Mouse (Mus musculus): Measurements from ENCODE around the gene Zfp335.

Zfp335 gene

DNA sequence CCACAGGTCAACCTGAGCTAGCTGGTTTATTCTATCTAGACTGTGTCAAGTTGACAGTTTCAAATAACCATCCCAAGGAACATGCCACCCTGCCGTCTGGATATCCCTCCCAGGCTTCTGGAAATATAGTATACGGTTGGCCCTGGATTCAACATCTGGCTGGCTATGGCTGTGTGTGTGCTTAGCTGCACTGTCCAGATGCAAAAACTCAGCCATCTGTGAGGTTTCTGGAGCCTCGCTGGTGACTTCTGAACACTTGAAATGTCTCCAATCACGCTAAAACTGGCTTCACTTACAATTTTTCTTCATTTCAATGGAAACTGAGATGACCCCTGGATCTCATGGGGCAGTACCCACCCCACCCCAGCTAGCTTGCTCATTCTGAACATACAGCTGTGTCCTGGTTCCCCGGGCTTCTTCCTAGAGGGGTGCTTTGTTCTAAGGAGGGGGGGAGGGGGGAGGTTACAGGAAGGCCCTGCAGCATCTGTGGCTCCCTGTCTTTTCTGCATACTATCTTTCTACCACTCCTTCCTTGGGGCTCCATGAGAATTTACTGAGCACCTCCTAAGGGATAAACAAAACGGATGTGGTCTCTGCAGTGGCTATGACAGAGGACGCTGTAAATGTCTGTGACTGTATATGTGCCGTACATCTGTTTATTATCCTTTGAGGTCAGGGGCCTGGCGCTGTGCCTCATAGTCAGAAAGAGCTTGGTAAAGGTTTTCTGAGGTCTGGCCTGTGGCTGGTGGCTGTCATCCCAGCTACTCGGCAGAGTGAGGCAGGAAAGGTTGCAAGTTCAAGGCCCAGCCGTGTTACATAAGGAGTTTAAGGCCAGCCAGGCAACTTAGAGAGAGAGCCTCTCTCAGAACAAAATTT lies 19.4 kb upstream of the Zfp335 start:
- DNase-seq (ENCODE audit: low read depth in 1 of 2, low spot score in 2 of 2): no peak

DNA sequence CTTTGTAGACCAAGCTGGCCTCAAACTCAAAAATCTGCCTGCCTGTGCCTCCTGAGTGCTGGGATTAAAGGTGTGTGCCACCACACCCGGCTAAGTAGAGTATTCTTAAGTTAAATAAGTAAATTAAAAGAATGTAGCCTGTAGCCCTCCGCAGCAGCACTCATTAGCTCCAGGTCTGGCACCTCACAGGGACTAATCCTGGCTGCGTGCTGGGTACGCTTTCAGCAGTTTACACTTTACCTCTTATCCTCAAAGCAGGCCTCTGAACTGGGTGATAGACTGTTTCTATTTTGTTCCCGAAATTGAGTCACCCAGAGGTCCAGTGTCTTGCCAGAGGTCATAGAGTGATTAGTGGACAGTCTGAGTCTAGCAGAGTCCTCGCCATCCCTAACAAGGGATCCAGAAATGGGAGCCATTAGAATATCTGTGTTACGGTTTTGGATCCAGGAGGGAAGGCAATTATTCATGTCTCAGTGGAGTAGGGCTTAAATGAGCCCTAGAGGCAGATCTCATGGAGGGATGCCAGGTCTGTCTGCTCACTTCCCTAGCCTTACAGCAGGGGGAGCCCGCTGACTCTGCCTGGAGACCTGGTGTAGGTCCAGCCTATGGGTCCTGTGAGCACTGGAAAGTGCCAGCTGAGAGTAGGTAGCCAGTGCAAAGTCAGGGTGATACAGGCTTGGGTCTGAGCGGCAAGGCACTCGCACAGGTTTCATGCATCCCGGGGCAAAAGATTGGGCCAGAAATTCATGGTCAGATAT lies 12.7 kb upstream of the Zfp335 start:
- peak in 1 of 2 experiments; percentile 70 for DNase-seq (ENCODE audit: low read depth in 1 of 2, low spot score in 2 of 2)

DNA sequence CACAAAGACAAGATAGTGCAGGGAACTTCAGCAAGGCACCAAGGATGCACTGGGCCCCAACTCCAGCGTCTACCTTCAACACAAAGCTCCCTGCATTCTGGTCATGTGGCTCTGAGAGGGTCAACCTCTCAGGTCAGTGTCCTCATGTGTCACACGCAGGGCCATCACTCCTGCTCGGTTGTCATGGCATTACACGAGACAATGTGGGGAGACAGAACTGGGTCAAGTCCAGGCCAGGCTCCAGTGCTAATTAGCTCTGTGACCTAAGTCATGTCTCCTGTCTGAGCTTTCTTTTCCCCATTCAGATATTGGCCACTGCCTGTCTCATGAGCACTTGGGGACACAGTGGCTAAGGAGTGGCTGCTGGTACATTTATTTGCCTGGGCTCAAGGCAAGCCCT lies 11.7 kb upstream of the Zfp335 start:
- no peak for DNase-seq (ENCODE audit: low read depth in 1 of 2, low spot score in 2 of 2)

DNA sequence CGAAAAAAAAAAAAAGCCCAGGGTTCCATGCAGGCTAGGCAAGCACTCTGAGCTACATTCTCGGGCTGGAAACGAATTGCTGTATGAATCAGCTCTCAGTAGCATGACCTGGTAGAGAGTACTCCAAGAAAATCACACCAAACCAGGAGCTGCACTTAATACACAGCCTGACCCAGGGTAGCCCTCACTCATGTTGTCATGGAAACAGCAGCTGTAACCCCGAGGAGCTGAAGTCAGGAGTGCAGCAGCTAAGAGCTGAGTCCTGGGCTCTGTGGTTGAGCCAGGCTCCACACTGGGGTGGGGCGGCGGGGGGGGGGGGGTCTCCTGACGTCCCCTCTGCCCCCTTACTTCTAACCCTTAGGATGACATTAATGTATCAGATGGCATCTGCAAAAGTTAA lies 10.4 kb upstream of the Zfp335 start:
- no peak for DNase-seq (ENCODE audit: low read depth in 1 of 2, low spot score in 2 of 2)

DNA sequence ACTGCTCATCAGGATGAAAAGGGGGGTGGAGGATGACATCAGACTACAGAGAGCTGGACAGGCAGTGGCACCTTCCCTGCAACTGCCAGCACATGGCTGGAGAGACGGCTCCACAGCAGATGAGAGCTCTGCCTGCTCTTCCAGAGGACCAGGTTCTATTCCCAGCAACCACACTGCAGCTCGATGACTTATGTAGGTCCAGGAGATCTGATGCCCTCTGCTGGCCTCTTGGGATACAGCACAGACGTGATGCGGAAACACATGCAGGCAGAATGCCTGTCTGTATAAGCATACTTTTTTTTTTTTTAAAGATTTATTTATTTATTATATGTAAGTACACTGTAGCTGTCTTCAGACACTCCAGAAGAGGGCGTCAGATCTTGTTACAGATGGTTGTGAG lies 6.8 kb upstream of the Zfp335 start:
- DNase-seq (ENCODE audit: low read depth in 1 of 2, low spot score in 2 of 2): no peak

DNA sequence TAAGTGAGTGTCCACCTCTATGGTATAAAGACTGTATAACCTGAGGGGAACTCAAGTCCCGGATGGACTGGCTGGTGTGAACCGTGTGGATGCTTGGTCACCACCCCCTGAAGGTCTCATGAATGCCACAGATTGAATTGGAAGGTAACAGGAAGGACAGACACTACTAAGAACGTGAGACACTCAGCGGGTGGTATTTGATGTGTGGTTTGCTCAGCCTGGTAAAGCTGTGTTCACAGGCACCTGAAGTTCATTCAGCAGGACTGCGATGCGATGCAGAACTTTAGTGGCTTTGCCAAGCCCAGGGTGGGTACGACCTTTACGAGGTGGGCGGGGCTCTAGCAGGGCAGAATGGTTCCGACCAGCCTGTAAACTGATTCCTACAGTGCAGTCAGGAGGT lies 5.8 kb upstream of the Zfp335 start:
- DNase-seq (ENCODE audit: low read depth in 1 of 2, low spot score in 2 of 2): no peak

DNA sequence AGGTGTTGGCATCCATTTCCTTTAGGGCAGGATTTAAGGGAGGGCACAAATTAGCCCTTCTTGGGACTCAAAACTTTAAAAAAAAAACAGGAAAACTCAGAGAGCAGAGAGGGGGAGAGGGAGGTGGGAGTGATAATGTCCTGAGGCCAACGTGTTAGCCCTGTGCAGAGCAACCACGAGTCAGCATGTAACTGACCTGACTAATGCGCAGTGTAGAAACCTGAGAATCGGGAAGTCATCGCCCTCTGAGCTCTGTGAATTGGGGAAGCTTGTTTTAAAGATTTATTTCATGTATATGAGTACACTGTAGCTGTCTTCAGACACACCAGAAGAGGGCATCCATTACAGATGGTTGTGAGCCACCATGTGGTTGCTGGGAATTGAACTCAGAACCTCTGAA lies 5.3 kb upstream of the Zfp335 start:
- DNase-seq (ENCODE audit: low read depth in 1 of 2, low spot score in 2 of 2): peak; percentile 33 to 38

DNA sequence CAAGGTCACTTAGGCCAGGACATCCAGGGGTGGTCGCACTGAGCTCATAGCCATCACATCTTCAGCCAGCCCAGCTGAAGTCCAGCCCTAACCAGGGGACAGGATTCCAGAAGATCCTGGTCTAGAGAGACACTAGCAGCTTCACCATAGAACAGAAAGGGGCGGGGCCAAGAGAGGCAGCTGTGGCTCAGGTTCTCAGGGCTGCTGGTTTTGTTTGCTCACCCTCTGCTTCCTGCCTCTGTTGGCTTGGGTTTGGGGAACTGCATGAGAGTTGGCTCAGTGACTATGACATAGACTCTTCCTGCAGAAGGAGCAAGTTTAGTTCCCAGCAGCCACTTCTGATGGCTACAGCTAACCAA lies 1.9 kb upstream of the Zfp335 start:
- peak; percentile 48 to 68 for DNase-seq (ENCODE audit: low read depth in 1 of 2, low spot score in 2 of 2)

DNA sequence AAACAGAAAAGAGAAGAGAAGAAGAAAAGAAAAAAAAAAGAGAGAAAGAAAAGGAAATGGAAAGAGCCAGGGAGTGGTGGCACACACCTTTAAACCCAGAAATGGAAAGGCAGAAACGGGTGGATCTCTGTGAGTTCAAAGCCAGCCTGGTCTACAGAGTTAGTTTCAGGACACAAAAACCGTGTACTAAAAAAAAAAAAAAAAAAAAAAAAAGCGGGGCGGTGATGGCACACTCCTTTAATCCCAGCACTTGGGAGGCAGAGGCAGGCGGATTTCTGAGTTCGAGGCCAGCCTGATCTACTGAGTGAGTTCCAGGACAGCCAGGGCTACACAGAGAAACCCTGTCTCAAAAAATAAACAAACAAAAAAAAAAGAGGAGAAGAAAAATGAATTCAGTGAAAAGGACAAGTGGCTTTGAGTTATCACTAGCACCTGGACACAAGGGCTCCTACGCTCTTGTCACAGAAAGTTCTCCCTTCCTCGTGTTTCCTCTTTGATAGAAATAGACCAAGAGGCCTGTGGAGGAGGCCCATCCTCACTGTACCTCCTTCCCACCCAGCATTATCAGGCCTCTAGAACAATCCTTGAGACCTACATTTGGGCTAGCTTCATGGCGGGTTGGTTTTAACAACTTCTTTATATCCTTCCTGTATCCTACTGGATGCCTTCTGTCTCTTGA lies 1.3 kb upstream of the Zfp335 start:
- DNase-seq (ENCODE audit: low read depth in 1 of 2, low spot score in 2 of 2): no peak

DNA sequence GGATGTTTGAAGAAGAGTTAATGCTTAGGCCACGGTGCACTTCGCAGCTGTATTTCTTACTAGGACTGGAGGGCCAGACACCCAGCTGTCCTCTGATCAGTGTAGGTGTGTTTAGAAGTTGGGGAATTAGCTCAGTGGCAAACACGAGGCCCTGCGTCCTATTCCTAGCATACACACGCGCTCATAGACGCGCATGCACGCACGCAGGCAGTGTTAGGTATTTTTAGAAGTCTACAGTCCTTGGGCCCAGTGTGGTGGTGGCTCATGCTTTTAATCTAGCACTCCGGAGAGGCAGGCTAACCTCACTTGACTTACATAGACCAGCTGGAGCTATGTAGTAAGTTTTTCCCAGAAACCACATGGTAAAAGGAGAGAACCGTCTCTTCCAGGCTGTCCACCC lies 594 bp upstream of the Zfp335 start:
- peak in 1 of 2 experiments; percentile 18 for DNase-seq (ENCODE audit: low read depth in 1 of 2, low spot score in 2 of 2)

DNA sequence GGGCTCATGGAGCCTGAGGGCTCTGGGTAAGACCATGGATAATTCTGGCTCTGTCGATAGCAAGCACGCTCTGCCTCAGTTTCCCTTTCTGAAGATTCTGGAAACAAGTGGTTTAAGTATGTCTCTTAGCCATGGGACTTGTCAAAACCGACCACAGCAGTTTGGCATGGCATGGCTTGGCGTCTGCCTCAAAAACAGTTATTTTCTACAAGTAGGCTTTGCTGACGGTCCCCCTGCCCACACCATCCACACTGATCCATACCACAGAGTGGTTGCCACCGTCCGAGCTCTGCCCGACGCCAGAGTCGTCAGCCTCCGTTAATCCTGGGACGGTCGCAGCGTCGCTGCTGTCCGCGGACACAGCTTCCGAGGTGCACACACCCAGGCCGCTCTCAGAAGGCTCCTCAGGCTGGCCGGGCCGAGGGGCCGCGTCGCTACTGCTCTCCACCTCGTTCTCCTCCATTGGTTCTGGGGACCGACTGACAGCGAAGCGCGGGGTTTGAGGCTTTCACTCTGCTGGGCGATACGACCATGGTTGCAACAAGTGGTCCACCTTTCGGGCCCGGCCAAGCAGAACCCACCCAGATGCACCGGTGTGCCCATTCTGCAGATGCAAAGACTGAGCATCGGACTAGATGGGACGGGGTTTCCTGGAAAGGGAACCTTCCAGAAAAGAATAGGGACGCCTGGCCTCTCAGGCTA lies 1.0 kb downstream of the Zfp335 start:
- DNase-seq (ENCODE audit: low read depth in 1 of 2, low spot score in 2 of 2): no peak

DNA sequence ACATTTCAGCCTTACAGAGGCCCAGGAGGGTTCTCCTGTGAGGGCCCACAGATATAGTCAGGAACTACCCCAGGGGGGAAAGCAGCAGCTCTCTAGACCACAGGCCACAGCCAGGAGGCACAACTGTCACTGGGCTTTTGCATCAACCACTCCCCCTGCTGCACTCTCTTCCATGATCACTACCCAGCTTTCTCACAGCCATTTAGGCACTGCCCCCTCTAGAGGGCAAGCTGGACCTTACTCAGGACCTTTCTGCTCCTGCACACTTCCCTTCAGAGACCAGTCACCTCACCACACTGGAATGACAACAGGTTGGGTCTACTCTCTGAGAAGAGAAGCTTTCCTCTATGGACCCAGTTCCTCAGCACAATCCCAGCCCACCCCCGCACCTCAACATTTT lies 2.0 kb downstream of the Zfp335 start:
- peak in 1 of 2 experiments; percentile 18 for DNase-seq (ENCODE audit: low read depth in 1 of 2, low spot score in 2 of 2)

DNA sequence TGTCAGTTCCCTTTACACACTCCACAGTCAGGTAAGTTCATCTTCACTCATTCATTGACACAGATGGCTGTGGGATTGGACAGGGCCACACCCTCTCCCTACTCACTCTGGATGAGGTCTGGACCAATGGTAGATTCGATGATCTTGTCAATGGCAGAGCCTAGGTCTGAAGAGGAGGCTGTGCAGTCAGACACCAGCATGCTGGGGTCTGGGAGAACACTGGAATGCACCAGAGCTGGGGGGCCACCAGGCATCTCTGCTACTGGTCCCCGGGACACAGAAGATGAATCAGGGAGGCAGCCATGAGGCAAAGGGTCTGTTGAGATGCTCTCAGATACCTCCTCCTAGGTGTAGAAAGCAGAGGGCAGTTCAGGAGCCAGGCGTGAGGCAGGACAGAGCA lies 2.5 kb downstream of the Zfp335 start:
- DNase-seq (ENCODE audit: low read depth in 1 of 2, low spot score in 2 of 2): no peak

DNA sequence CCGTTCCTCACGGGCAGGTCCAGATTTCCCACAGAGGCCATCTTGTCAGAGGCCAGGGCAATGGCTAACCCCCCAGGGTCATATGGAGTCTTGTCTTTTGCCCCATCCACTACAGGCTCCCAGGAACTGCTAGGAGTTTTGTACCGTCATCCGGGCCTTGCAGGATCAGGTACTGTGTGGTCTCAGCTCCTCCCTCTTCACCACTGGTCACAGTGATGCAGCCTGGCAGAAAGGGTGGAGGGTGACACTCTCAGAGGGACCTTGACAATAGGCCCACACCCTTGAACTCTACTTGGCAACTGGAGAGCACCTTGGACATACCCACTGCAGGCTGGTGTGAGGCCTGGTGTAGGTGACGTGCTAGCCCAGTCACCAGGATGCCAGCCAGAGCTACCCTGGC lies 3.5 kb downstream of the Zfp335 start:
- no peak for DNase-seq (ENCODE audit: low read depth in 1 of 2, low spot score in 2 of 2)

DNA sequence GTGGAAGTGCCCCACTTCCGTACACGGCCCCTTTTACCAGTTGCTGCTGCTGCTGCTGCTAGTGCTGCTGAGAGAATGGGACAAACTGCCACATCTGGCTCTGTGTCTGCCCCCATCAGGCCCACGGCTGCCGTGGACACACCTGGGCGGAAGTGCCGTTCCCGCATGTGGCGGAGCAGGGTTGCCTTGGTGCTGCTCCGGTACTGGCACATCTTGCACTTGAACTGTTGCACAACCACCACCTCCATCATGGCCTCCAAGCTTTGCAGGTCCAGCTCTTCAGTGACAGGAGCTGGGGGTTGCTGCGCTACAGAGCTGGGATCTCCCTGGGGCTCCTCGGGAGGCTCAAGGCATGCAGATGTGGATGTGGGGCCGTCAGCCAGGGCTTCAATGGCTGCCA lies 4.0 kb downstream of the Zfp335 start:
- no peak for DNase-seq (ENCODE audit: low read depth in 1 of 2, low spot score in 2 of 2)

DNA sequence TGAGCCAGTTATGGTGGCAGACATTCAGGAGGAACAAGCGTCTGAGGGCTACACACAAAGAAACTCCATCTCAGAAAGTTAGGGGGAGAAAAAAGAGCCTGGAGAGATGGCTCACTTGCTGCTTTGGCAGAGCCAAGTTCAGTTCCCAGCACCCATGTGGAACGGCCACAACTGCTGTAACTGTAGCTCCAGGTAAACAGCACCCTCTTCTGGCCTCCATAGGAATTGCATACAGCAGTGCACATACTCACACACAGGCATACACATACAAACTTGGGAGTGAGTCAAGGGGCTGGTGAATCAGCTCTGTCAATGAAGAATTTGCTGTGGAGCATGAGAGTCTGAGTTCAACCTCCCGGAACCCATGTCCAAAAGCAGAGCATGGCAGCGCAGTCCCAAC lies 5.5 kb downstream of the Zfp335 start:
- no peak for DNase-seq (ENCODE audit: low read depth in 1 of 2, low spot score in 2 of 2)

DNA sequence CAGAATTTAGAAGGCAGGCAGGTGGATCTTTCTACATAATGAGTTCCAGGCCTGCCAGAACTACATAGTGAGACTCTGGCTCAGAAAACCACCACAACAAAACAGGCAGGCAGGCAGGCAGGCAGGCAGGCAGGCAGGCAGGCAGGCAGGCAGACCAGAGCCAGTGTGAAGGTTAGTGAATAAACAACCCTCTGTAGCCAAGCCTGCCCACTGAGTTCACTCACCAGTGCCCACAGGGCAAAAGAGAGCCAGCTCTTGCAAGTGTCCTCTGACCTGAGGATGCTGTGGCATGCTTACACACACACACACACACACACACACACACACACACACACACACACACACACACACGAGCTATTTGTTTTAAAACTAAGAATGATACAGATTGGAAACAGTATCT lies 8.1 kb downstream of the Zfp335 start:
- DNase-seq (ENCODE audit: low read depth in 1 of 2, low spot score in 2 of 2): no peak

DNA sequence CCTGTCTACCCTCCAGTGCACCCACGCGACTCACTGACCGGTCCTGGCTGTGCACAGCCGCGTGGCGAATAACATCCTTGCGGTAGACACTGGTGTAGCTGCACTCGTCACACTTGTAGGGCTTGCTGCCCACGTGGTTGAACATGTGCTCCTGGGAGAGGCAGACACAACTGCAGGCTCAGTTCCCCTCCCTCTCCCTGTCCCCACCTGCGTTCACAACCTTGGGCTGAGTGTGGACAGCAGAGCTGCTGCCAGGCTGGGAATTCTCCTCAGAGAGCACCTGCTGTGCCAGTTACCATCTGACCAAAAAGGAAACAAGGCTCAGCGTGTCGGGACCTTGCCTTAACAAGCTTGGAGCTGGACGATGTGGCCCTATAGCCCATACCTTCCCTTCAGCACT lies 10.2 kb downstream of the Zfp335 start:
- no peak for DNase-seq (ENCODE audit: low read depth in 1 of 2, low spot score in 2 of 2)

DNA sequence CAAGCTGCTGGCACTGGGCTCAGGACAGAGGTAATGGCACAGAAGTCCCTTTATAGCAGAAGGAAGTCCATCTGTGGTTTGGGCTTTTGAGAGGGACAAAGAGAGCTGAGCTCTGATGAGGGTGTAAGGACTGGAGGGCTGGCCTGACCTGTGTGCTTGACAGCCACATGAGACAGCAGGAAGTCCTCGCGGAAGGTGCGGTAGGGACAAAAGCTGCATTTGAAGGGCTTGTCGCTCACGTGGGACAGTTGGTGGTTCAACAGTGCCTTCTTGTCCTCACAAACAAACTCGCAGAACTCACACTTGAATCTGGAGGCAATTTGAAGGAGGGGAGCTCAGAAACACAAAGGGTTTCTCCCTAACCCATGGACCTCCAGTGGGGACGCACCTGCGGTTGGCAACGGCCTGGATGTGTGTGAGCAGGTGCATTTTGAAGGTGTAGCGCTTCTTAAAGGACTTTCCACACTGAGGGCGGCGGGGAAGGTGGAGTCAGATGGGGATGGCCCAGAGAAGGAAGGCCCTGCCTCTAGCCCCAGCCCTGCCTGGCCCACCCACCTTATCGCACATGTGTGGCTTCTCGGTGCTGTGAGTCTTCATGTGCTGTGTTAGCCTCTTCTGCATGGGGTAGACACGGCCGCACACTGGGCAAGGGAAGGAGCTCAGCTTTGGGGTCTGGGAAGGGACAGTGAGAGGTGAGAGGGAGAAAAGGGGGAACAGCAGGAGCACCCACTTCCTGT lies 11.7 kb downstream of the Zfp335 start:
- DNase-seq (ENCODE audit: low read depth in 1 of 2, low spot score in 2 of 2): no peak

DNA sequence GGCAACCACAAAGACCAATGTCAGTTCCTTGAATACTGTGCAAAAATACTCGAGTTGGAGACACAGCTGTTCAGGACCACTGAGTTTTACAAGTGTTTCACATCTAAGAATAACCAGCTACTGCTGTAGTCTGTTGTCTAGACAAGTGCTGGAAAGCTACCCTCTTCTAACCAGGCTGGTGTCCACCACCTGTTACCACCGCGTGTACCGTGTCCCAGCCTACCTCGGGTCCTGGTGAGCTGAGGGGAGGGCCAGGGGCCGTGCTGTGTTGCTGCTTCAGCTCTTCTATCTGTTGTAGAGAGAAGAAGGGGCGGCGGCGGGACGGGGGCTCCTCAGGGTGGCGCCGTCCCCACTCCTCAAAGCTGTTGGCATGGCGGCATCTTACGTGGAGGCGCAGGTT lies 12.5 kb downstream of the Zfp335 start:
- no peak for DNase-seq (ENCODE audit: low read depth in 1 of 2, low spot score in 2 of 2)

DNA sequence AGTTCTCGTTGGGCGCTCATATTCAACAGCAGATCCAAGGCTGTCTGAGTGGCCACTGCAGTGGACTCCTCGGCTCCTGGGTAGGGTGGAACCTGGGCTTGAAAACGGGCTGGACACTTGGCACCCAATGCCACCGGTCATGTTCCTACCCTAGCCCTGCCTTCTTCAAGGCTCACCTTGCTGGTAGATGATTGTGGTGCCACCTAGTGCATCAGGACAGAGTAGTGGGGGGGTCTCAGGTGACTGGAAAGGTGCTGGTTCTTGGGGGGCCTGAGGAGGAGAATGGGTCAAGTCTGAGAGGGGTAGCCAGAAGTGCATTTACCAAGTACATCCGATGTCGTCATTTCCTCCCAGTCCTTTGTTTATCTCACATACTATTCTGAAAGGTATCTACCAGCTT lies 13.5 kb downstream of the Zfp335 start:
- no peak for DNase-seq (ENCODE audit: low read depth in 1 of 2, low spot score in 2 of 2)
